Mouse (Mus musculus): Measurements from ENCODE around the gene Nek9. TPM values are rescaled to one million over a fixed set of nuclear protein-coding genes. Genes with fewer than 3 reads are reported as not detected.

Nek9 gene
- total RNA-seq, 4 experiments from 2014 or later = 39.8 to 42.3 (median 41.1) TPM

DNA sequence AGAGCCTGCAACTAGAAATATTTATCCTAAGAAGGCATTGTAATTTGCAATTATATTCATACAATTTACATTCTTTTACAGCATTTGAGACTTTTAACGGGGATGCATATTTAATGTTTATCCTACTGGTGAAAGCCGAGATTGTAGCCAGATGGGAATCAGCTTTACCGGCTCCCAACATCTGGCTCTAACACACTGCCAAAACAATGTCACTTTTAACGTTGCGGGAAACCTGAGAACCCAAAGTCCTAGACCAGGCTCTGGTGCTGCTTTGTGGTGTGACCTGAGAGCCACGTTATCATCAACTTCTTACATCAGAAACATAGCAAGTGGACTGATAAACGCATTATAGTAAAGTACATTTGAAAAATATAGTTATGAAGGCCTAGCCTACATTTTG lies 74.2 kb downstream of the Nek9 start:
- no peak for DNase-seq (ENCODE audit: low spot score in 2 of 2)

DNA sequence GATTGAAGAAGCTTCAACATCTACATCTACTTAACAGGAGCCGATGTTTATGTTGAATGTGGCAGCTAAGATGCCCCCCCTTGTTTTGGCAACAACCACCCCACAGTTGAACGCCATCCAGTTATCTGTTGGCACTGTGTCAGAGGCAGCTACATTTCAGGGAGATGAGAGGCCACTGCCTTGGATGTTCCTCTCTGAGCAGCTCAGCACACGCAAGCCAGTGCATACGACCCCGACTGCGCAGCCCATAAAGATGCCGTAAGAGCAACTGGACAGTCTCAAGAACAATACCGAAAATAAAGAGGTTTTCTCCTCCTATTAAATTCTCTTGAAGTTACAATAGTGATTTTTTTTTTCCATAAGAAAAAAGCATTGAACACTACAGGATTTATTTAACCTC lies 74.6 kb downstream of the Nek9 start:
- DNase-seq (ENCODE audit: low spot score in 2 of 2) = no peak

DNA sequence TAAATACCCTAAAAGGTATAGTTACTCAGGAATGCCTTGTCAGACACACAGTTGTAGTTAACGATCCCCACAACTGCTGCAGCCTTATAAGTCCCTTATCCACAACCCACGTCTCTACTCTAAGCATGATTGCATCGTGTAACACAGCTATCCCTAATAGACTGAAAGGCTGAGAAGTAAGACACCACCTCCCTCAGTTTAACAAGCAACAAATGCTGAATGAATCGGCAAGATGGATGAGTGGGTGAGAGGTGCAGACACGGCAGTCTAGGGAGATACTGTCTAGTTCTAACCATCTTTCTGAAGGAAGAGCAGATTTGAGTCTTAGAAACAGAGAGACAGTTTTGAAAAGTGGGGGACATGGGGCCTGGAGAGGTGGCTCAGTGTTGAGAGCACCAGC lies 76.0 kb downstream of the Nek9 start:
- DNase-seq (ENCODE audit: low spot score in 2 of 2) = no peak

DNA sequence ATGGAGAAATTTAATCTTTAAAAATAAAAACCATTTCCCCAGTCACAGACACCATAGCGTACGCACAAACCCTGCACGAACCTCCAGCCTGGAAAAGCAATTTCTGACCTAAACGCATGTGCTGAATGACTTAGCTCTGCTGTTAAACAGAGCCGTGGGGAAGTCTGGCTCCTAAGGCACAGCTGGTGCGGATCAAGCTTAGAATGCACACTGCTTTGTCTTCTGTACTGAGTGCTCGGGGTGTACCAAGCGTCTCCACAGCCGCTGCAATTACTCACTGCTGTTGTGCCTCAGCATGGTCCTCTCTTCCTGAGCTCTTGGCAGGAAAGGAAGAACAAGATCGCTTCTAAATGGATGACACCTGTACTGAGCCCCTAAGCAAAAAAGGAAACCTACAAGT lies 76.7 kb downstream of the Nek9 start:
- DNase-seq (ENCODE audit: low spot score in 2 of 2) = no peak

DNA sequence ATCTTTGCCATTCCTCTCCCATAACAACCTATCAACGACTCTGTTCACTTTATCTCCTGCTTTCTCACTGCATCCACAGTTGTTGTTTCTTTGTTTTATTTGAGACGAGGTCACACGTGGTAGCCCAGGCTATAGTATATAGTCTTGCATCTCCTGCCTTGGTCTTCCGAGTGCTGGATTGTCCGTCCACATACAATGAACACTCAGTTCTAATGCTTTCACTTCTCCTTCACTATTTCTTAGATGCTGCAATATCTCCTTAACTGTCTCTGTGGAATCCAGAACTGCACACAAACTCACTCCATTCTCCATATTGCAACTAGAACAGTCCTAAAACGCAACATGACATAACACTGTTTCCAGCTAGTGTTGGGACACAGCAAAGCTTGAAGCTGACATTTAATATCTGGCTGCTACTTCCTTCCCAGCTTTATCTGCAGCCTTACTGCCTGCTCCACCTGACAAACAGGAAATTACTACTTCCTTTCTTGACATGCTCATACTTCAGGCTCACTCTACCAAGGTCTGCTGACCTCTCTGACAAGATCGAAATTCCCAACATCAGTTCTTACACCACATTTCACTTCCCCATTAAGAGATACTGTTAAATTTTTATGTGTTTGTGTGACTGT lies 82.0 kb downstream of the Nek9 start:
- no peak for DNase-seq (ENCODE audit: low spot score in 2 of 2)

DNA sequence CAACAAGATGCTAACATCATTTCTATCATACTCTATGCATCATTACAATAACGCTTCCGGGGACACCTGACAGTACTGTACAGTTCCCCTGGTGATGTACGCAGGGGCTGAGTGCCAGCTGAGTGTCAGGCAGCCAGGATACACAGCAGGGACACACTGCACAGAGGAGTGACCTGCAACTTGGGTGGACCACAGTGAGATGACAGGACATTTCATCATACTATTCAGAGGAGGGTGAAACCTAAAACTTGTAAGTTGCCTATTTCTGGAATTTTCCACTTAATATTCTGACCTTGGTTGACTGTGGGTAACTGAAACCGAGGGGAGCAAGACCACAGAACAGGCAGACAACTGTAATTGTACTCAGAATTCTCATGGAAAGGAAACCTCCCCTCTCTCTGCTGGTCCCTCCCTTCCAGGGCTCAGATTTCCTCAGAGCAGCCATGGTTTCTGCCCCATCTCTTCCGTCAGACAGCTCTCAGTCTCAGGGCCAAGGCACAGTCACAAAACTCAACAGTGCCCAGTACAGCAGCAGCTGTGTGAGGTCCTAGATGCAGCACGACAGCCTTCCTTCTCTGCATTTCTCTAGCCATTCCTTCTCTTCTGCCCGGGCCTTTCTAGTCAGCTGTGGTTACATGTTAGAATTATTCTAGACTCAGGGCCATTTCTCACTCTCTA lies 82.9 kb downstream of the Nek9 start:
- DNase-seq (ENCODE audit: low spot score in 2 of 2) = no peak

DNA sequence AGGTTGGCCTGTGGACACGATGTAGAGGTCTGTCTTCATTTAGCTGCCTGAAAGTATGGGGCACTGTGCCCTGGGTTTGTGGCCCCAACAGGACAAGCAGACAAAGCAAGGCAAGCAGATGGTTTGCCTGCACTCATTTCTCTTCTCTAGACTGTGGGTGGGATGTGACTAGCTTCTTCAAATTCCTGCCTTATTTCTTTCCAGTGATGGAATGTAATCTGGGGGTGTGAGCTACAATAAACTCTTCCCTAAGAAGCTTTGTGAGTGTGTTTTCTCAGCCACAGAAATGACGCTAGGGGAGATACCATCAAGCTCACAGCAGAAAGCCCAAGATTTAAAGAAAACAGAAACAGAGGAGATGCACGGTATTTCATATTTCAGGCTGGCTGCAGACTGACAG lies 87.1 kb downstream of the Nek9 start:
- DNase-seq (ENCODE audit: low spot score in 2 of 2) = no peak

Other genes with a start within 250 kb of the Nek9 start
- gene Prox2, start 228.6 kb downstream of the Nek9 start, total RNA-seq (2022) = 1 to 10 TPM; 2.2 to 3.2 (median 2.6) TPM
- 100 to 1,000 TPM; 145 to 175 (median 158) TPM for gene Dlst, start 228.5 kb downstream of the Nek9 start, total RNA-seq (2022)
- gene Rps6kl1, start 188.1 kb downstream of the Nek9 start, total RNA-seq (2022) = 10 to 100 TPM; 35.8 to 43.4 (median 39.8) TPM
- gene Pgf, start 161.6 kb downstream of the Nek9 start, total RNA-seq (2022) = 1 to 10 TPM; 4.2 to 6.6 (median 6.1) TPM
- 10 to 100 TPM; 52.0 to 70.8 (median 60.7) TPM for gene Eif2b2, start 119.9 kb downstream of the Nek9 start, total RNA-seq (2022)
- gene Mlh3, start 68.8 kb downstream of the Nek9 start, total RNA-seq (2022) = 10 to 100 TPM; 17.8 to 23.1 (median 20.5) TPM
- gene Acyp1, start 50.9 kb downstream of the Nek9 start, total RNA-seq (2022) = 10 to 100 TPM; 22.7 to 37.1 (median 30.9) TPM
- gene Zc2hc1c, start 50.8 kb downstream of the Nek9 start, total RNA-seq (2022) = 1 to 10 TPM; 1.6 to 2.2 (median 1.9) TPM
- gene Tmed10, start 35.5 kb upstream of the Nek9 start, total RNA-seq (2022) = 100 to 1,000 TPM; 154 to 177 (median 170) TPM
- 10 to 100 TPM; 14.4 to 24.7 (median 21.0) TPM for gene Fos, start 134.5 kb upstream of the Nek9 start, total RNA-seq (2022)

All from layer of hippocampus, adult 8-10 months (tissue).